Mouse (Mus musculus) liver, embryonic 11.5 days (tissue): Measurements from ENCODE around the gene Med13. TPM values are rescaled to one million over a fixed set of nuclear protein-coding genes. Genes with fewer than 3 reads are reported as not detected.
"Not testable (repeated sequence)": the region's sequence is repeated elsewhere in the genome, so short reads cannot be mapped to it uniquely, and the experiment has no call there.

Experiments used
- ATAC-seq: fragments of 200-750 bp; cut with Nextera tagmentation; replicated peaks from 2 replicates; pipeline ENCODE4 v1.8.0; 2017; ENCODE audit warnings: moderate number of reproducible peaks, mild to moderate bottlenecking, moderate TSS enrichment, moderate library complexity; ENCODE audit not compliant: low FRiP score
- DNase-seq: peaks from one replicate; pipeline ENCODE4 v3.0.0-alpha.2; 2017; ENCODE audit warnings: low spot score
- H3K27ac ChIP-seq: fragments of 300-500 bp; sonication (generic); 2 replicates; pipeline ENCODE4 v1.5.1; 2014; ENCODE audit warnings: mild to moderate bottlenecking, low read depth, low read length, control low read depth
- H3K27me3 ChIP-seq: fragments of 300-500 bp; sonication (generic); replicated peaks from 2 replicates; pipeline ENCODE4 v1.6.1; 2014; ENCODE audit warnings: low read length, mixed read lengths; ENCODE audit not compliant: control insufficient read depth, insufficient read depth
- H3K36me3 ChIP-seq: fragments of 300-500 bp; sonication (generic); 2 replicates; pipeline ENCODE4 v1.6.1; 2014; ENCODE audit warnings: mild to moderate bottlenecking, low read length, moderate library complexity, mixed read lengths; ENCODE audit not compliant: control insufficient read depth, insufficient read depth
- H3K4me1 ChIP-seq: fragments of 300-500 bp; sonication (generic); replicated peaks from 2 replicates; pipeline ENCODE4 v1.6.1; 2014; ENCODE audit warnings: low read length, mixed read lengths; ENCODE audit not compliant: control insufficient read depth, insufficient read depth
- H3K4me2 ChIP-seq: fragments of 300-500 bp; sonication (generic); 2 replicates; pipeline ENCODE4 v1.6.1; 2014; ENCODE audit warnings: mild to moderate bottlenecking, control low read depth, moderate library complexity
- H3K4me3 ChIP-seq: fragments of 300-500 bp; sonication (generic); 2 replicates; pipeline ENCODE4 v1.5.1; 2014; ENCODE audit warnings: low read depth, low read length, control low read depth
- H3K9ac ChIP-seq: fragments of 300-500 bp; sonication (generic); 2 replicates; pipeline ENCODE4 v1.6.1; 2014; ENCODE audit warnings: low read depth, low read length, control low read depth
- H3K9me3 ChIP-seq: fragments of 300-500 bp; sonication (generic); 2 replicates; pipeline ENCODE4 v1.6.1; 2016; ENCODE audit warnings: low read length, inconsistent platforms, mixed read lengths; ENCODE audit not compliant: control insufficient read depth
- WGBS: fragments of 180-500 bp; shearing (Covaris S2); extraction: QIAGEN DNeasy Blood & Tissue Kit; methylation state at CpG from one replicate; pipeline ENCODE4 v1.1.7; 2014; 5-methylcytosine and 5-hydroxymethylcytosine counted together
- polyA plus RNA-seq: library from polyadenylated mRNA; unstranded; fragments of >200 nt; fragmentation: Nextera tagmentation; extraction: Ambion mirVana; gene quantifications from 2 replicates; pipeline ENCODE4 v1.2.1, GENCODE M21; 2014

Med13 gene
- polyA plus RNA-seq, 1 experiment from 2014 or later, result 8.9 TPM

GRCm38 (mm10) chr11:86348872-86349271, 8.5 kb downstream of the Med13 start:
- H3K4me2 ChIP-seq, result no peak overlapping the region
- no peaks in the 10 kb centered on the region for H3K27me3 ChIP-seq
- no peak overlapping the region for H3K27ac ChIP-seq
- H3K9ac ChIP-seq, result no peak overlapping the region
- H3K4me3 ChIP-seq, result no peak overlapping the region
- ATAC-seq (no peak), DNase-seq (no peak)
- peaks cover 7% of the 10 kb centered on the region for H3K36me3 ChIP-seq
- no peaks in the 10 kb centered on the region for H3K9me3 ChIP-seq
- H3K4me1 ChIP-seq, result peaks cover 9% of the 10 kb centered on the region; the same call in 1 of the 2 replicates

DNA sequence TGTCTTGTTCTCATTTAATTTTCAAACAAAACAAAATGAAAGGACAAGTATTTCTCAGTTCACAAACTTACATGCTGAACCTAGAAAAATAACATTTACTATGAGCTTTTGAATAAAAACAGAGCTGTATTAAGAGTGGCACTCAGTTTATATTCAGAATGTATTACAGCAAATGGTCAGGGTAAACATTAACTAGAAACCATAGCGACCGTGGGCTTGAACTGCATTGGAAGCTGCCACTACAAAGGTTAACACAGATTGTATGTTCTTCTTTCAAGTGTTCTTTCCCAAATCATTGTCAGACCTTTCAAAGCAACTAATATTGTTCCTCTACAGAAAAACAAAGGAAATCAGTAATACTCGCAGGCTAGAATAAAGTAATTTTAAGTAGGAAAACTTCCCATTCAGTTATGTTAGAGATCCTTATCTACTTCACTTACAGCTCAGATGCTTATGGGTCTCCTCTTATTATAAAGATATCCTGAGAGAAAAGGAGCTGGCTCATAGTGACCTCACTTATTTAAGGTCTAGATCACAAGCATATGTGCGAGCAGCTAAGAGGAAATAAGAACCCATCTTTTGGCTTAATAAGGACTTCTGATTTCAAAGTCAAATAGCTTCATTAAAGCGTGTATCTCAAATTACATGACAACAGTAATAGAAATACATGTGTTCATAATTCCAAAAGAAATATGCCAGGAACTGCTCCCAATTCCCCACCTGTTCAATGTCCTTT, 9.8 kb downstream of the Med13 start:
- no peaks in the 10 kb centered on the region for H3K27me3 ChIP-seq
- H3K4me3 ChIP-seq, result no peak overlapping the region
- DNase-seq (no peak), ATAC-seq (no peak)
- H3K9me3 ChIP-seq, result no peaks in the 10 kb centered on the region
- peaks cover 5% of the 10 kb centered on the region; the same call in 1 of the 2 replicates for H3K4me1 ChIP-seq
- 80% methylated on average over 5 of the region's 5 CpGs for WGBS
- no peak overlapping the region for H3K9ac ChIP-seq
- H3K4me2 ChIP-seq, result peak overlapping the region; percentile 16; the same call in 1 of the 2 replicates
- H3K36me3 ChIP-seq, result peaks cover 4% of the 10 kb centered on the region
- H3K27ac ChIP-seq, result no peak overlapping the region

- DNase-seq (no peak), ATAC-seq (no peak)
- H3K9me3 ChIP-seq, result no peaks in the 10 kb centered on the region
- no peaks in the 10 kb centered on the region; the same call in 1 of the 2 replicates for H3K4me1 ChIP-seq
- 72% methylated on average over 3 of the region's 3 CpGs for WGBS
- H3K9ac ChIP-seq, result no peak overlapping the region
- no peak overlapping the region for H3K27ac ChIP-seq
- H3K4me3 ChIP-seq, result no peak overlapping the region
- H3K36me3 ChIP-seq, result peaks cover 4% of the 10 kb centered on the region
- no peaks in the 10 kb centered on the region for H3K27me3 ChIP-seq
- no peak overlapping the region for H3K4me2 ChIP-seq
Observed at GRCm38 (mm10) chr11:86346525-86346924, 10.9 kb downstream of the Med13 start.

- not testable (repeated sequence) for H3K4me2 ChIP-seq, H3K4me3 ChIP-seq, H3K9me3 ChIP-seq, H3K27me3 ChIP-seq, H3K36me3 ChIP-seq, H3K9ac ChIP-seq, H3K27ac ChIP-seq, H3K4me1 ChIP-seq, ATAC-seq, DNase-seq
- WGBS, result 96% methylated on average over 1 of the region's 1 CpGs
Observed at GRCm38 (mm10) chr11:86344940-86345339, 12.5 kb downstream of the Med13 start.

GRCm38 (mm10) chr11:86324251-86324650, 33.2 kb downstream of the Med13 start:
- WGBS, result 85% methylated on average over 5 of the region's 5 CpGs
- H3K4me3 ChIP-seq, result no peak overlapping the region

GRCm38 (mm10) chr11:86314992-86315391, 42.4 kb downstream of the Med13 start:
- H3K27ac ChIP-seq, H3K4me2 ChIP-seq, ATAC-seq, H3K36me3 ChIP-seq, H3K4me3 ChIP-seq, H3K9me3 ChIP-seq, DNase-seq, H3K9ac ChIP-seq, H3K27me3 ChIP-seq, H3K4me1 ChIP-seq: not testable (repeated sequence)
- 87% methylated on average over 3 of the region's 3 CpGs for WGBS

More at GRCm38 (mm10) chr11:86324251-86324650, 33.2 kb downstream of the Med13 start:
- Histone ChIP-seq H3K4me2 (no peak overlapping the region), H3K9ac (no peak overlapping the region), H3K36me3 (peaks cover 9% of the 10 kb centered on the region), H3K9me3 (no peaks in the 10 kb centered on the region), H3K27ac (no peak overlapping the region), H3K4me1 (no peaks in the 10 kb centered on the region), H3K27me3 (no peaks in the 10 kb centered on the region)
- no peak for ATAC-seq
- DNase-seq, result no peak

DNA sequence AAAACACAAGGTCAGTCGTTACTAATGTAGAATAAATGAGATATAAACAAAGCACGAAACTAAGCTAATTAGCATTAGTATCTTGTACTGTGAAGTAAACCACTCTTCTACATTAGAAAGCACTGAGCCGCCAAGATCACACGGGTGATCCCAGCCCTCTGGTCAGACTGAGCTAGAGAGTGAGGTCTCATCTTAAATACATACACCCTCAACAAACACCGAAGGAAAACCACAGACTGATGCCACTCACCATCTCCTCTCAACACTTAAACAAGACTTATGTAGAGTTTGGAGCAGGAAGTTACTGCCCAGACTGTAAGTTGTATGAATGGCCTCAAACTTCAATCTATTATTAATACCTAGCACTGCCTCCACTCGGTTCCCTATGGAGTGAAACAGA, 47.1 kb downstream of the Med13 start:
- Histone ChIP-seq H3K9me3 (no peaks in the 10 kb centered on the region), H3K4me1 (no peaks in the 10 kb centered on the region), H3K27me3 (no peaks in the 10 kb centered on the region), H3K27ac (no peak overlapping the region), H3K36me3 (peaks cover 6% of the 10 kb centered on the region; the same call in 1 of the 2 replicates), H3K9ac (no peak overlapping the region), H3K4me3 (no peak overlapping the region), H3K4me2 (no peak overlapping the region)
- ATAC-seq (no peak), DNase-seq (no peak)
- WGBS, result 72% methylated on average over 6 of the region's 6 CpGs

GRCm38 (mm10) chr11:86292201-86292600, 65.2 kb downstream of the Med13 start:
- not testable (repeated sequence) for ATAC-seq

GRCm38 (mm10) chr11:86291714-86292113, 65.7 kb downstream of the Med13 start:
- Histone ChIP-seq H3K27me3 (no peaks in the 10 kb centered on the region), H3K27ac (no peak overlapping the region), H3K4me1 (no peaks in the 10 kb centered on the region), H3K4me3 (no peak overlapping the region), H3K36me3 (peaks cover 14% of the 10 kb centered on the region; the same call in 1 of the 2 replicates), H3K4me2 (no peak overlapping the region), H3K9me3 (no peaks in the 10 kb centered on the region), H3K9ac (no peak overlapping the region)
- 93% methylated on average over 6 of the region's 6 CpGs for WGBS
- DNase-seq, result no peak
- no peak for ATAC-seq

More at GRCm38 (mm10) chr11:86292201-86292600, 65.2 kb downstream of the Med13 start:
- H3K27me3 ChIP-seq, H3K4me3 ChIP-seq, H3K27ac ChIP-seq, H3K4me2 ChIP-seq, DNase-seq, H3K9ac ChIP-seq, H3K9me3 ChIP-seq, H3K4me1 ChIP-seq: not testable (repeated sequence)
- peaks cover 14% of the 10 kb centered on the region; the same call in 1 of the 2 replicates for H3K36me3 ChIP-seq
- 94% methylated on average over 10 of the region's 10 CpGs for WGBS
